Mouse (Mus musculus) E14TG2a.4 (cell line): Measurements from ENCODE around the gene Fam198a.

ENCODE experiments used
- CTCF ChIP-seq: conservative IDR thresholded peaks from 2 replicates; pipeline ENCODE4 v1.5.1; 2014; ENCODE audit warnings: low read length
- NANOG ChIP-seq: IDR thresholded peaks from 2 replicates; pipeline ENCODE4 v1.6.1; 2014; ENCODE audit warnings: borderline replicate concordance, low read length, mixed read lengths

- TF ChIP-seq CTCF = no peak
- TF ChIP-seq NANOG = no peak
These were observed 13.3 kb upstream of the Fam198a start for GRCm38 (mm10) chr9:121937451-121937864.
